Mouse (Mus musculus): ENCODE results near the gene Rph3a. TPM values are rescaled to one million over a fixed set of nuclear protein-coding genes. Genes with fewer than 3 reads are reported as not detected.
"Not testable (repeated sequence)": the region's sequence is repeated elsewhere in the genome, so short reads cannot be mapped to it uniquely, and the experiment has no call there.

The Rph3a gene
- total RNA-seq, 1 experiment from 2014 or later, result 4.5 TPM

- no peak for DNase-seq
These were observed 101.5 kb downstream of the Rph3a start for GRCm38 (mm10) chr5:120908196-120908920.

GRCm38 (mm10) chr5:120906791-120907733, 102.8 kb downstream of the Rph3a start, which contains the start of gene Oas1a:
Gene Oas1a, minus strand, starts transcription at chr5:120907521.
- not testable (repeated sequence) for DNase-seq

GRCm38 (mm10) chr5:120902056-120902455, 107.8 kb downstream of the Rph3a start:
- no peak for DNase-seq

- DNase-seq, result no peak
These were observed 109.2 kb downstream of the Rph3a start for GRCm38 (mm10) chr5:120900666-120901065.

- DNase-seq, result no peak
These were observed 111.2 kb downstream of the Rph3a start for GRCm38 (mm10) chr5:120898726-120899125.

- no peak for DNase-seq
These were observed 111.6 kb downstream of the Rph3a start for GRCm38 (mm10) chr5:120898307-120898706.

- DNase-seq, result no peak
These were observed 114.5 kb downstream of the Rph3a start for GRCm38 (mm10) chr5:120895231-120895900.

- DNase-seq, result not testable (repeated sequence)
These were observed 115.2 kb downstream of the Rph3a start for GRCm38 (mm10) chr5:120894692-120895091.

- DNase-seq, result not testable (repeated sequence)
These were observed 116.0 kb downstream of the Rph3a start for GRCm38 (mm10) chr5:120893866-120894265.

- DNase-seq, result no peak
These were observed 117.6 kb downstream of the Rph3a start for GRCm38 (mm10) chr5:120892243-120892660.

- not testable (repeated sequence) for DNase-seq
These were observed 118.2 kb downstream of the Rph3a start for GRCm38 (mm10) chr5:120891566-120892242.

GRCm38 (mm10) chr5:120890991-120891390, 118.9 kb downstream of the Rph3a start:
- no peak for DNase-seq

Other genes with a start within 250 kb of the Rph3a start
- 0.64 TPM in 1 of 2 replicates, not detected in the other for gene Oas3, start 232.4 kb downstream of the Rph3a start, total RNA-seq (2021)
- gene Oas1e, start 214.6 kb downstream of the Rph3a start, total RNA-seq (2021), result not detected in 2 replicates
- 1.3 and 1.5 TPM in 2 replicates for gene Oas1c, start 197.6 kb downstream of the Rph3a start, total RNA-seq (2021)
- gene Oas1f, start 162.7 kb downstream of the Rph3a start, total RNA-seq (2021), result not detected in 2 replicates
- not detected in 2 replicates for gene Oas1h, start 148.7 kb downstream of the Rph3a start, total RNA-seq (2021)
- gene Oas1g, start 122.5 kb downstream of the Rph3a start, total RNA-seq (2021), result 0.58 and 1.7 TPM in 2 replicates
- gene Oas1a, start 102.6 kb downstream of the Rph3a start, total RNA-seq (2021), result 1.5 and 3.0 TPM in 2 replicates
- gene Oas1d, start 95.6 kb downstream of the Rph3a start, total RNA-seq (2021), result not detected in 2 replicates
- gene Ptpn11, start 181.3 kb upstream of the Rph3a start, total RNA-seq (2021), result 92.7 and 98.6 TPM in 2 replicates
- gene Rpl6, start 194.4 kb upstream of the Rph3a start, total RNA-seq (2021), result 923 and 949 TPM in 2 replicates
- gene Hectd4, start 210.1 kb upstream of the Rph3a start, total RNA-seq (2021), result 29.8 and 35.7 TPM in 2 replicates